Mouse (Mus musculus) megakaryocyte, embryonic 14.5 days (primary cell): Measurements from ENCODE around the gene Elovl5. TPM values are rescaled to one million over a fixed set of nuclear protein-coding genes. Genes with fewer than 3 reads are reported as not detected.

Experiments
- H3K27me3 ChIP-seq: replicated peaks from 2 replicates; pipeline ENCODE3; 2012; ENCODE audit warnings: inconsistent platforms
- H3K36me3 ChIP-seq: replicated peaks from 2 replicates; pipeline ENCODE3; 2012; ENCODE audit warnings: low read length, inconsistent platforms, mixed read lengths
- H3K4me1 ChIP-seq: 2 replicates; pipeline ENCODE4 v1.6.1; 2012; ENCODE audit warnings: inconsistent platforms
- H3K4me3 ChIP-seq: replicated peaks from 2 replicates; pipeline ENCODE3; 2012; ENCODE audit warnings: moderate library complexity, mild to moderate bottlenecking, inconsistent platforms
- H3K9me3 ChIP-seq: 2 replicates; pipeline ENCODE4 v1.6.1; 2012; ENCODE audit warnings: inconsistent platforms
- FLI1 ChIP-seq: IDR thresholded peaks from 2 replicates; pipeline ENCODE4 v1.6.1; 2012; ENCODE audit warnings: low read length, inconsistent platforms, mixed read lengths
- GATA1 ChIP-seq: IDR thresholded peaks from 3 replicates; pipeline ENCODE4 v1.6.1; 2012; ENCODE audit warnings: mixed read lengths, low read length, inconsistent platforms, borderline replicate concordance
- polyA plus RNA-seq: library from polyadenylated mRNA; stranded (reverse); fragments of >175 nt; gene quantifications from 2 replicates; pipeline ENCODE4 v1.2.3, GENCODE M21; 2012; ENCODE audit warnings: low replicate concordance; ENCODE audit not compliant: insufficient read depth

The Elovl5 gene
- polyA plus RNA-seq, 1 experiment, result 2.0 TPM

- no peak for TF ChIP-seq GATA1
- no peak for TF ChIP-seq FLI1
- Histone ChIP-seq H3K36me3 (peaks cover 58% of the 10 kb centered on the region), H3K9me3 (no peaks in the 10 kb centered on the region), H3K4me3 (no peak overlapping the region), H3K4me1 (peaks cover 20% of the 10 kb centered on the region), H3K27me3 (no peaks in the 10 kb centered on the region)
These were observed 48.8 kb downstream of the Elovl5 start for GRCm38 (mm10) chr9:77965768-77966552.

- Histone ChIP-seq H3K9me3 (no peaks in the 10 kb centered on the region), H3K36me3 (peaks cover 55% of the 10 kb centered on the region), H3K4me1 (peaks cover 20% of the 10 kb centered on the region), H3K4me3 (no peak overlapping the region), H3K27me3 (no peaks in the 10 kb centered on the region)
- TF ChIP-seq FLI1 (no peak), GATA1 (no peak)
These were observed 49.7 kb downstream of the Elovl5 start for GRCm38 (mm10) chr9:77966861-77967260.

GRCm38 (mm10) chr9:77967584-77968163 lies 50.5 kb downstream of the Elovl5 start:
- Histone ChIP-seq H3K36me3 (peaks cover 56% of the 10 kb centered on the region), H3K27me3 (no peaks in the 10 kb centered on the region), H3K4me1 (peaks cover 20% of the 10 kb centered on the region), H3K4me3 (no peak overlapping the region), H3K9me3 (no peaks in the 10 kb centered on the region)
- no peak for TF ChIP-seq GATA1
- no peak for TF ChIP-seq FLI1

- Histone ChIP-seq H3K4me3 (no peak overlapping the region), H3K36me3 (peaks cover 40% of the 10 kb centered on the region), H3K27me3 (no peaks in the 10 kb centered on the region), H3K4me1 (peaks cover 16% of the 10 kb centered on the region), H3K9me3 (no peaks in the 10 kb centered on the region)
- TF ChIP-seq FLI1, result no peak
- no peak for TF ChIP-seq GATA1
These were observed 52.2 kb downstream of the Elovl5 start for GRCm38 (mm10) chr9:77969192-77969953.

- peaks cover 87% of the 10 kb centered on the region for H3K36me3 ChIP-seq
- H3K4me3 ChIP-seq, result no peak overlapping the region
- H3K27me3 ChIP-seq, result no peaks in the 10 kb centered on the region
- no peaks in the 10 kb centered on the region for H3K4me1 ChIP-seq
- no peaks in the 10 kb centered on the region for H3K9me3 ChIP-seq
- TF ChIP-seq GATA1, result no peak
- no peak for TF ChIP-seq FLI1
These were observed 61.8 kb downstream of the Elovl5 start for GRCm38 (mm10) chr9:77979000-77979399.

GRCm38 (mm10) chr9:77982616-77983015 lies 65.5 kb downstream of the Elovl5 start:
- Histone ChIP-seq H3K36me3 (peaks cover 79% of the 10 kb centered on the region), H3K9me3 (no peaks in the 10 kb centered on the region), H3K4me1 (0 out of 2 replicates have a peak, but pooled peaks cover 2% of the 10 kb centered on the region), H3K27me3 (no peaks in the 10 kb centered on the region), H3K4me3 (no peak overlapping the region)
- TF ChIP-seq FLI1, result no peak

- Histone ChIP-seq H3K27me3 (no peaks in the 10 kb centered on the region), H3K4me3 (no peak overlapping the region), H3K4me1 (0 out of 2 replicates have a peak, but pooled peaks cover 2% of the 10 kb centered on the region), H3K9me3 (no peaks in the 10 kb centered on the region), H3K36me3 (peaks cover 70% of the 10 kb centered on the region)
- no peak for TF ChIP-seq FLI1
- TF ChIP-seq GATA1, result no peak
These were observed 66.4 kb downstream of the Elovl5 start for GRCm38 (mm10) chr9:77983521-77983920.

- TF ChIP-seq FLI1, result no peak
- TF ChIP-seq GATA1, result no peak
- H3K4me1 ChIP-seq, result 0 out of 2 replicates have a peak, but pooled peaks cover 2% of the 10 kb centered on the region
- no peaks in the 10 kb centered on the region for H3K27me3 ChIP-seq
- no peak overlapping the region for H3K4me3 ChIP-seq
- peaks cover 43% of the 10 kb centered on the region for H3K36me3 ChIP-seq
- H3K9me3 ChIP-seq, result no peaks in the 10 kb centered on the region
These were observed 69.1 kb downstream of the Elovl5 start for GRCm38 (mm10) chr9:77986153-77986795.

- no peak overlapping the region for H3K4me3 ChIP-seq
- peaks cover 12% of the 10 kb centered on the region for H3K4me1 ChIP-seq
- TF ChIP-seq GATA1, result no peak
- no peak for TF ChIP-seq FLI1
- H3K36me3 ChIP-seq, result peaks cover 9% of the 10 kb centered on the region
- H3K27me3 ChIP-seq, result peaks cover 2% of the 10 kb centered on the region
- H3K9me3 ChIP-seq, result no peaks in the 10 kb centered on the region
These were observed 72.5 kb downstream of the Elovl5 start for GRCm38 (mm10) chr9:77989626-77990025.

GRCm38 (mm10) chr9:77990278-77990677 lies 73.1 kb downstream of the Elovl5 start:
- Histone ChIP-seq H3K27me3 (peaks cover 2% of the 10 kb centered on the region), H3K4me1 (peaks cover 18% of the 10 kb centered on the region), H3K36me3 (peaks cover 3% of the 10 kb centered on the region), H3K4me3 (no peak overlapping the region), H3K9me3 (no peaks in the 10 kb centered on the region)
- no peak for TF ChIP-seq FLI1
- no peak for TF ChIP-seq GATA1
